Mouse (Mus musculus): ENCODE measurements around the gene Yes1.
"Not testable (repeated sequence)": the region's sequence is repeated elsewhere in the genome, so short reads cannot be mapped to it uniquely, and the experiment has no call there.

Yes1 gene

DNA sequence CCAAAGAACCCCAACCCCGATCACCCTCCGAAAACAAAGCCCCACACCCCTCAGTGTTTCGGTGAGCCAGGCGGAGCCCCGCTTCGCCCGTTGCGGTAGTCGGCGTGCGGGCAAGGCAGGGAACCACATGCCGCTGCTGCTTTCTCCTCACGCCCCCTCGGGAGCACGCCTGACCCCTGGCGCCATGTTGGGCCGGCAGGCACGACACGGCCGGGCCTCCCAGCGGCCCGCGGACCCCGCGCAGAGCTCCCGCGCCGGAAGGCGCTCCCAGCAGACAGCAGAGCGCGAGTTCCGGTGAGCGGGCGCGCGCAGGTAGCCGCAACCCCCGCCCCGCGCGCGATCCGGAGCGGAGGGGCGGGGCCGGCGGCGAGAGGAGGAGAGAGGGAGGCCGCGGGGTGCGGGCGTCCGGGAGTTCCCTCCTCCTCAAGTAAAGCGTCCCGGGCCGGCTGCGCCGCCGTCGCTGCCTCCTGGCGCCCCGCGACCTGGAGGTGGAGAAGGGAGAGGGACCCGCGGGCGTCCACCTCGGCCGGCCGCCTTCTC, at the start of gene Yes1:
Gene Yes1, plus strand, starts transcription at position 371 of the 540 bp plus-strand sequence.
- peak; percentile 83 for ATAC-seq (ENCODE audit: low TSS enrichment)

DNA sequence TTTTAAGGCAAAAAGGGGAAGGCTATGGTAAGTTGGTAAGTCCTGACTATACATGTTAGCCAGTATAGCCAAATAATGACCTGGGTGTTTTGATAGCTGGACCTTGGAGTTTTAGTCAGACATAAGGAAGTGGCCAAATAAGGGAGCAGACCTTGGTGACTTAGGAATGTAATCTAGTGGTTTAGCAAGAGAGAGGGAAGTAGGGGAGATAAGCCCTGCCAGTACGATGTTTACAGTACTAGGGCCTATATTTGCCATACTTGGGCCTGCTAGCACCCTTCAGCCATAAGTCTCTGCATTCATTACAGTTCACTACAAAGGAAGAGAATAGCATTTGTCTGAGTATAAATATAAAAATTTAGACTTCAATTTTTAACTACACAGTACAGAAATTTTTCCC, 46.3 kb upstream of the Yes1 start:
- ATAC-seq (ENCODE audit: low TSS enrichment) = no peak

DNA sequence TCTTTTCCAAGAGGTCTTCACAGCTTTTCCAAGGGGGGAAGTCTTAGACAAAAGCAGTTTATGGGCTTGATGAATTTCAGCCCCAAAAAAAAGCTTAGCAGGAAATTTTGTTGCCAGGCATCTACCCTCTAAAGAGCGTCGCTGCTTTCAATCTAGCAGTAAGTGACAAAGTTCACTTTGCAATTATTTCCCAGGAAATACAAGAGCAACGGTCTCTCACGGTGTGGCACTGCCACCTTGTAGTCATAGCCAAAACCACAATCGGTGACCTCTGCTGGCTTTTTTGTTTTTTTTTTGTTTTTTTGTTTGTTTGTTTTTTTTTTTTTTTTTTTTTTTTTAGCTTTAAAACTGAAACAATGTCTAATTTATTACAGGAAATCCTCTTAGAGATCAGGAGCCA, 39.2 kb upstream of the Yes1 start:
- ATAC-seq (ENCODE audit: low TSS enrichment) = no peak

DNA sequence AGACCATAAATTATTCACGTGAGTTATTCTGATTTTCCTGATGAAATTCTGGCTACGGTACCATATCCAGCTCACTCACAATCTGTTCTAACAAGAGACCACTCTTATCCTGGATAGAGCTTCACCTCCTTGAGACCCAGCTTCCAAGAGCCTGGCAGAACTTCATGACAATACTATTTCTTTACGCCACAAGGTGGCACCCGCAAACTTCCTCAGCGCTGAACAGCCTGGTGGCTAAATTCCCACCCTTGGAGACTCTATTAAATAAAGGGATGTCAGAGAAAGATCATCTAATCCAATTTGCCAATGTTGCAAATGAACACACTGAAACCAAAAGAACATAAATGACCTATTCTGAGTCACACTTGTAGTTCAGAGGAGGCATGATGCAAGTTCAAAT, 22.8 kb upstream of the Yes1 start:
- peak; percentile 69; the same call in 1 of the 2 replicates for ATAC-seq (ENCODE audit: low TSS enrichment)

- ATAC-seq (ENCODE audit: low TSS enrichment) = no peak
Observed at GRCm38 (mm10) chr5:32593793-32594192, 17.2 kb upstream of the Yes1 start.

- no peak for ATAC-seq (ENCODE audit: low TSS enrichment)
Observed at GRCm38 (mm10) chr5:32594358-32594757, 16.6 kb upstream of the Yes1 start.

DNA sequence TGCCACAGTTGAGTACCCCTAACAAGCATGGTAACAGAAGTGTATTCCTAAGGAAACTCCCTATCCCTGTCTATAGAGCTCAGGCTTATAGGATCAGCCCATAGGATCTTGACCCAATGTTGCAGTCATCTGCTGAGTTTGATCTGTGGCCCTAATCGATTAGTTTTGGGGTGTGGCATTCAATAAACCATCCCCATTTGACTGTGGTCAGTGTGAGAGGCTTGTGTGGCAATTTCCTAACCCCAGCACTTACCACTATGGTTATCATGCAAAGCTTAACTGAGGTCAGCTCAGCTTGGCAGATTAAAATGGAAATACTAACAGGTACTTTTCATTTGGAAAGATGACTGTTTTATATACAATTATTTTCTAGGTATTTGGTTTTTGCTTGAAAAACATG, 5.1 kb upstream of the Yes1 start:
- ATAC-seq (ENCODE audit: low TSS enrichment) = no peak

DNA sequence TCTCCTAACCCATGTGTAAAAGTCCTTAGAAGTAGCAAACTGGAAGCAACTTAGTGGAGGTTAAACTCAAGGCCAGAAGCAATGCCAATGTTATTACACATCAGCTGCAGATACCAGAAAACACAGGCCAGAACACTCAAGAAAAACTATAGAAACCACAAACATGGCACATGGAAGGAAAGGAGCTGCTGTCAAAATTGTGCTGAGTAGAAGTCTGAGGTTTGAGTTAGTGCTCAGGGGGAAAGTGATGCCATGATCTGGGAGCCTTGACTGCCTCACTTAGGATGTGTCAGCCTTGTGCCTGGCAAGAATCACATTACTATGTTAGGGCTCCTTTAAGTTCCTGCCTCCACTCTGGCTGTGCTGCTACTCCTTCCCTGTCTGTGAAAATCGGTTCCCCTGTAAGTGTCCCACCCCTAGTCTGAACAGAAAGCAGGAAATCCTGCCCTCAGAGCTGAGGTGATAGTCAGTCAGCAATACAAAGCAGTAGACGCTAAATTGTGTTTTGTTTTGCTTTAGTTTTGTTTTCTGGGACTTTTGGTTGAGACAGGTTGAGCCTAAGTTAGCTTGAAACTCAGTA, 3.1 kb upstream of the Yes1 start:
- ATAC-seq (ENCODE audit: low TSS enrichment) = no peak

DNA sequence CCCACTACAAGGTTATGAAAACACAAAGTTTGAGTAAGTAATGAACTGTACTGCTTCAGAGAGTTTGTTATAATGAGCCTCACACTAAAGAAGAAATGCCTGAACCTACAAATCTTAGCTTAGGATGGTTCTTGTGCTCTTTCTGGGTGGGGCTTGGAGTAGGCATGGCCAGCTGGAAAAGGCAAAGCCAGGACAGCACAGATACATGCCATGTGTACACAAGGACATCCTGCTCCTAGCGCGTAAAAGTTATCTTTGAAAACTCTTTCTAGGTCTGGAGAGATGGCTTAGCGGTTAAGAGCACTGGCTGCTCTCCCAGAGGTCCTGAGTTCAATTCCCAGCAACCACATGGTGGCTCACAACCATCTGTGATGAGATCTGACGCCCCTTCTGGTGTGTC, 2.5 kb upstream of the Yes1 start:
- ATAC-seq (ENCODE audit: low TSS enrichment) = no peak

GRCm38 (mm10) chr5:32610064-32610800, 739 bp upstream of the Yes1 start:
- 0 out of 2 replicates have a peak, but pooled peaks have one; percentile 11 for ATAC-seq (ENCODE audit: low TSS enrichment)

DNA sequence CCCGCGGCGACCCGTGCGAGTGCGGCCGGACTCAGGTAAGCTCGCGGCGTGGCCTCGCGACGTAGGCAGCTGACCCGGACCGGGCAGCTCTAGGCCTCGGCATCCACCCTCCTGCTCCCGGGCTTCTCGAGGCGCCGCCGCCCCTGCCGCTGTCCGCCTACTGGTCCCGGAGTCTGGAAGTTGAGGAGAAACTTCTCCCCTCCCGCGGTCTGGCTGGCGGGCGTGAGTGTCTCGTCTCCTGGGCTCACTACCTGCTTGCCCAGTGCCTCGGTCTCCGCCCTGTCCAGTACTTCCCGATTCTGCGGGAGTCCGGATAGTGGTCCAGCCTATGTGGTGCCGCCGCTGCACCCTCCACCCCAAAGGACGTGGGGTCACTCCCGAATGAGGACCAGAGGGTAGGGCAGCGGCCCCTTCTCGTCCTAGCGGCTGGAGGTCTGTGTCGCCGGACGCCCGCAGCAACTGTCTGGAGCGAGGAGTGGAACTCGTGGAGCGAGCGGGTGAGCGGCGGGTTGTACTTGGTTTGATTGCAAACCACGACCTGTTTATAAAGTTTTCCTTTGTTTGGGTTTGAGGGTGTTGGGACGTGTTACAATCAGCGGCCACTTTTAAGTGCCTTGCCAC, 480 bp downstream of the Yes1 start:
- peak; percentile 15 for ATAC-seq (ENCODE audit: low TSS enrichment)

- no peak for ATAC-seq (ENCODE audit: low TSS enrichment)
Observed at GRCm38 (mm10) chr5:32614291-32614690, 3.3 kb downstream of the Yes1 start.

DNA sequence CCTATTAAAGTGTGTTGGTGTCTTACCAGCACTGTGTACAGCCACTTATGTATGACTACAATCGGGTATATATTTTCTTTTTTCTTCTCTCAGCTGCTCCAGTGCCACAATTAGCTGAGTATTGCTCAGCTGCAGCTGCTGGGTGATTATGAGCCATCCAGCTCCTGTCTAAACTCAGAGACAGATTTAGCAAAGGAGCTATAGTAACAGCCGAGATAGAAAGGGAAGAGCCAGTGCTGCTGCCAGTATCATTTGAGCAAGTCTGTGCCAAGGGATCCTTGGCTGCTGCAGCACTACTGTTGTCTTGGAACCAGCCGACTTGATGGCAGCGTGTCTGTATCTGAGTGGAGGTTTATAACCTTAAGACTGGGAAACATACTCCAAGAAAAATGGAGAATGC, 3.7 kb downstream of the Yes1 start:
- ATAC-seq (ENCODE audit: low TSS enrichment) = peak; percentile 95

DNA sequence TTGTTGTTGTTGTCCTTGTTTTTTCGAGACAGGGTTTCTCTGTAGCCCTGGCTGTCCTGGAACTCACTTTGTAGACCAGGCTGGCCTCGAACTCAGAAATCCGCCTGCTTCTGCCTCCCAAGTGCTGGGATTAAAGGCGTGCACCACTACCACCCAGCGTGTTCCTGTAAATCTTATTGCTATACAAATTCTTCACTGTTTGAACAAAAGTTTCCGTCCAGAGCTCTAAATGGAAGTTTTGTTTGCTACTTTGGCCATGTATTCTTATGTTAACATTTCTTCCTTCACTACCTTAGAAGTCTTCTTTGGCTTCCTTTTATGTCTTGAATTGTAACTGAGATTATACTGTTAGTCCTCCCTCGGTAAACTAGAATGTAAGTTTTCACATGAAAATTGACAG, 5.5 kb downstream of the Yes1 start:
- ATAC-seq (ENCODE audit: low TSS enrichment) = not testable (repeated sequence)

- no peak for ATAC-seq (ENCODE audit: low TSS enrichment)
Observed at GRCm38 (mm10) chr5:32617851-32618250, 6.9 kb downstream of the Yes1 start.

DNA sequence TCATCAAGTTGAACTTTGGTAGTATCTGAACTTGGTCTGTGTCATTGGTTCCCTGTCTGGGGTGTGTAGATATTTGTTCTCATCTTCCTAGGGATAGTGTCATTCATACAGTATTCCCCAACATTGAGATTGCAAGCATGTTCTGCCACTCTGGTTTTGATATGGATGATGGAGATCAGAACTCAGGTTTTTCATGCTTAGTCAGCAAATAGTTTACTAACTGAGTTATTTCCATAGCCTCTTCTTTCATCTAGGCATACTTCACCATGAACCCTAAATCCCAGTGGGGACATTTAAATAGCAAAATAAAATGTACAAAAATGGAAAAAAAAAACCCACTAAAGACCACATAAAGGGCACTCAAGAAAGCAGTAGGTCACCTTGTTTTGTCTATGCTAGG, 12.7 kb downstream of the Yes1 start:
- ATAC-seq (ENCODE audit: low TSS enrichment) = no peak

DNA sequence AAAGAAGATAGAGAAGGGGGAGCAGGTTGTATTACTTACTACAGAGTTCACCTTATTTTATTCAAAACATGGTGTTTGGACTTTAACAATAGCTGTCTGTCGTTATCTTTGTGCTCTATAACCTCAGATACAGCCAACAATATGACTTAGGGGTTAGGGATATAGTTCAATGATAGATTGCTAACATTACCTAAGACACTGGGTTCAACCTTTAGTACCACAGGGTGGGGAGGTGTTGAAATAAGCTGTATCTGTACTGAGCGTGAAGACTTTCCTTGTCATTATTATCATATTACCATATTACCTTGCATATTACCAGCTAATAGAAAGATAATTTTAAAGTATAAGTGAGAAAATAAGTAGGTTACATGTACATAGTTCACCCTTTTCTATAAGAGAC, 13.8 kb downstream of the Yes1 start:
- ATAC-seq (ENCODE audit: low TSS enrichment) = no peak

DNA sequence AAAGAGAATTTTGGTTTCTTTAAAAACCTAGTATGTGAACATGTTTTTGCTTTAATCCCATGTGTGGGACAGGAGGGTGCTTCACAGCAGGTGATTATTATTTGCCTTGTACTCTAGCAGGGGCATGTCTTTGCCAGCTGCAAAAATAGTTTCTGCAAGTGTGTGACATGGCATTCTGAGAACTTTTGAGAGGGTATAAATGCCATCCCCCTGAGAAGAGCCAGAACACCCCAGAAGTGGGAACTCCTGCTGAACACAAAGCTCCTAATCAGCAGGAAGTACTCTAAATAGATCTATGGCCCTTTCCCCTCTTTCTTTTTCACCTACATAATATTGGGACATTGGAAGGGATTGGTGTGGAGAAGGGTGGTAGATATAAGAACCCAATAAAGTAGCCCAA, 22.2 kb downstream of the Yes1 start:
- ATAC-seq (ENCODE audit: low TSS enrichment) = no peak

DNA sequence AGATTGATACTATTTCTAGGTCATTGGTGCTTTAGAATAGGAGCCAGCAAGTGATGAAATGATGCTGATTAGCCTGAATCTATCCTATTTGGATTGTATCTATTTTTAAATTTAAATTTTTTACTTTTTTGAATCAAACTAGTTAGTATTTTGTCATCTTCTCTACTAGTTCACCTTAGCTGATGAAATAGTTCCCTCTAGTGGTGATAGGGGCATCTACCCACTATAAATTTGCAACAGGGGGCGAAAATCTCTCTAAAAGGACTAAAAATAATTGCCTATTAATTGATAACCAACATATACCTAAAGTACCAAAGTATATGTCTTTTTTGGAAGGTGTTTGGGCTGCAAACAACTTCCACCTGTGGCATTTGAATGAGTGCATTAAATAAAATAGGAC, 46.4 kb downstream of the Yes1 start:
- no peak for ATAC-seq (ENCODE audit: low TSS enrichment)

GRCm38 (mm10) chr5:32682475-32682874, 71.5 kb downstream of the Yes1 start:
- ATAC-seq (ENCODE audit: low TSS enrichment) = no peak

- ATAC-seq (ENCODE audit: low TSS enrichment) = no peak
Observed at GRCm38 (mm10) chr5:32693411-32693810, 82.4 kb downstream of the Yes1 start.

GRCm38 (mm10) chr5:32697208-32697867, 86.4 kb downstream of the Yes1 start:
- ATAC-seq (ENCODE audit: low TSS enrichment) = no peak

Measured in frontal cortex, adult (tissue).